Mouse (Mus musculus): Measurements from ENCODE around the gene Atrnl1. TPM values are rescaled to one million over a fixed set of nuclear protein-coding genes. Genes with fewer than 3 reads are reported as not detected.

The Atrnl1 gene
- polyA plus RNA-seq, 1 experiment = 6.9 TPM

DNA sequence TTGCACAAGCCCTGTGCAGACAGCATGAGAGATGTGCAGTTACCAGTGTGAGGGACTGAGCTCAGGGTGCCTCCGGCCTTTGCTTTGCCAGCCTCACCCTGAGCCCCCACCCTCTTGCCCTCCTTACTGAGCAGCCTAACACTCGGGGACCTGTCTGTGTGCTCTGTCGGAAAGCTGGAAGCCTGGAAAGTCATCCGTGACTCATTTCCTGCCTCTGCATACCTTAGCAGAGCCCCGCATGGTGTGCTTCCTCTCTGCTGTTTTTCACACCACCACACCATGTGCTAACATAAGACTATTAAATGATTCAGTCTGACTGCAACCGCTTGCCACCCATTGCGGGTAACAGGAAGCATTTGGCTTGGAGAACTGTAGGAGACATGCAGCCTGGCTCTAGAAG lies 493.7 kb downstream of the Atrnl1 start:
- Histone ChIP-seq H3K4me1 (ENCODE audit: control insufficient read depth, insufficient read depth, insufficient read length, low read length) (peaks cover 10% of the 10 kb centered on the region), H3K27ac (replicated peaks; ENCODE audit: low read depth, low read length) (no peak overlapping the region), H3K4me3 (ENCODE audit: insufficient read depth, low read depth, low read length) (no peak overlapping the region)

DNA sequence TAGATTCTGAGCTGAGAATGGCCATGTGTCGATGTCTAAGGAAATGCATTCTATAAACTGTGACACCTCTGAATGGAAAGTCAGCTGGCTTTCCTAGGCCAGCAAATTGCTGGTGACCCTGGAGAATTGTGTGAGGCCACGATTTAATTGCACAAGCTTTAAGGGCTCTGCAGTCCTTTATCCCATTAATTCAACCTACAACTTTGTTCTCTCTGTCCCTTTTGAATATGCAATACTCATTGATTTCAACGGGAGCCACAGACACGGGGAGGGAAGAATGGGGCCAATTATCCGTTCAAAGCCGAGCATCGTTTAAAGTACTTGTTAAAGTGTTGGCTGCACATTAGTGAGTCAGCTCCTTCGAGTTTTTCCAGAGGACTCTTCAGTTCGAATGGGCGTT lies 496.8 kb downstream of the Atrnl1 start:
- no peak overlapping the region for H3K27ac ChIP-seq (replicated peaks; ENCODE audit: low read depth, low read length)

DNA sequence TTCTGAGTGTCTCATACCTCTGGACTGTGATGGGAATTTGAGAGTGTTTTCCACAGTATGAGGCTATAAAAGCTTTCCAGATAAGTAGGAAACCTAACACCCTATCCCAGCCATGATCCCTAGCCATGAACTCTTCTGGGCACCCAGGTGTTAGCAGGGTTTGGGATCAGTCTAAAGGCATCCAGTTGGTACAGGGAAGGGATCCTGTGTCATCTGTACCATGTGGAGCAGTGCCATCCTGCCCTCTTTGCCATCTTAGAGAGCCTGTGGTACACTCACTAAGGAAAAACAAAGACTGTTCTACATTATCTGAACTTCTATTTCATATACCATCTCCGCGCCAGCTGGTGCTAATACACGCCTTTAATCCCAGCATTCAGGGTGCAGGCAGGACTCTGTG lies 499.7 kb downstream of the Atrnl1 start:
- H3K27ac ChIP-seq (replicated peaks; ENCODE audit: low read depth, low read length) = no peak overlapping the region
- peaks cover 4% of the 10 kb centered on the region for H3K4me1 ChIP-seq (ENCODE audit: control insufficient read depth, insufficient read depth, insufficient read length, low read length)
- no peak overlapping the region for H3K4me3 ChIP-seq (ENCODE audit: insufficient read depth, low read depth, low read length)

More for the DNA sequence above, 496.8 kb downstream of the Atrnl1 start:
- H3K4me3 ChIP-seq (ENCODE audit: insufficient read depth, low read depth, low read length) = no peak overlapping the region
- H3K4me1 ChIP-seq (ENCODE audit: control insufficient read depth, insufficient read depth, insufficient read length, low read length) = peaks cover 10% of the 10 kb centered on the region

DNA sequence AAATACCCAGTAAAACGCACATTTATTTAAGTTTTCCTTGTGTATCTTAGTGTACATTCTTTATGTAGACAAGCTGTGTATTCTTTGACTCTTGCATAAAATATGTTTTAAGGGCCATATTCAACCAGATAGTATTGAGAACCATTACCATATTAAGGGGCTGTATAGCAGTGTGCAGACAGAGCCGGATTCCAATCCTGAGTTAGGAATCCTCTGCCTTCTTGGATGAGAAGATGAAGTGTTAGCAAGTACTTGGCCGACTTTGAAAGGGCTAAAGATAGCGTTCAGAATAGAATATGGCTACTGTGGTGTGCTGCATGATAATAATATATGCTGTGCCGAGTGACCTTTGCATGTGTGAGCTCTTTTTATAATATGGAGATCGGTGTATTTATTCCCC lies 500.5 kb downstream of the Atrnl1 start:
- no peak overlapping the region for H3K4me3 ChIP-seq (ENCODE audit: insufficient read depth, low read depth, low read length)
- H3K4me1 ChIP-seq (ENCODE audit: control insufficient read depth, insufficient read depth, insufficient read length, low read length) = peaks cover 4% of the 10 kb centered on the region
- no peak overlapping the region for H3K27ac ChIP-seq (replicated peaks; ENCODE audit: low read depth, low read length)

DNA sequence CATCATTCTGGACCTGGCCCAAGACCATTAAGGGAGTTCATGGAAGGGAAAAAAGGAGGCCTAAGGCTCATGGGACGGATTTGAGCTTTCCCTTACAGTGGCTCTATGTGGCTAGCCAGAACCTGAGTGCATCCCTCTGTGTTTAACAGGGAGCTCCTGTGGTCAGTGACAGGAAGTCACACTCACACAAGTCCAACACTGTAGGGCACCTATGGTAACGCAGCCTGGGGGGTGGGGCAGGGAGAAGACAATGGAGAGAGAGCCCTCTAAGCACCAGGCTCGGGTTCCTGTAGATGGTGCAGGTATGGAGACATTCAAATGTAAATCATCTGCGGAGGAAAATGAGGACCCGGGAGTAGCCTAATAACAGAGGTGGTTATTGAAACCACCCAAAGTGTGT lies 501.3 kb downstream of the Atrnl1 start:
- Histone ChIP-seq H3K27ac (replicated peaks; ENCODE audit: low read depth, low read length) (no peak overlapping the region), H3K4me3 (ENCODE audit: insufficient read depth, low read depth, low read length) (no peak overlapping the region), H3K4me1 (ENCODE audit: control insufficient read depth, insufficient read depth, insufficient read length, low read length) (0 out of 2 replicates have a peak, but pooled peaks cover 2% of the 10 kb centered on the region)

DNA sequence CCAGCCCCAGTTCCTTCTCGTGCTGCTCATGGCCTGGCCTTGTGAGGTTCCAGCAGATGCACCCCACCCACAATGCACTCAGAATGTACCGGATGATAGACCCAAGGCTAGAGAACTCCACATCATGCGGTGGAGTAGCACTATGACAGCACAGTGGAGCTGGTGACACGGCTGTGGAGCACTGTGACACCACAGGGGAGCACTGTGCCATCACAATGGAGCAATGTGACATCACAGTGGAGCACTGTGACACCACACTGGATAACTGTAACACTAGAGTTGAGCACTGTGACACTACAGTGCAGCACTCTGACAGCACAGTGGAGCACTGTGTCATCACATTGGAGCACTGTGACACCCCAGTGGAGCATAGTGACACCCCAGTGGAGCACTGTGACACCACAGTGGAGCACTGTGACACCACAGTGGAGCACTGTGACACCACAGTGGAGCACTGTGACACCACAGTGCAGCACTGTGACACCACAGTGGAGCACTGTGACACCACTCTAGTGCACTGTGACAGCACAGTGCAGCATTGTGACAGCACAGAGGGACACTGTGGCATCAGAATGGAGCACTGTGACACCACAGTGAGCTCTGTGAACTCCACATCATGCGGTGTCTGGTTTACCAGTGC lies 502.4 kb downstream of the Atrnl1 start:
- H3K4me1 ChIP-seq (ENCODE audit: control insufficient read depth, insufficient read depth, insufficient read length, low read length) = 0 out of 2 replicates have a peak, but pooled peaks cover 2% of the 10 kb centered on the region
- no peak overlapping the region for H3K4me3 ChIP-seq (ENCODE audit: insufficient read depth, low read depth, low read length)
- no peak overlapping the region for H3K27ac ChIP-seq (replicated peaks; ENCODE audit: low read depth, low read length)

DNA sequence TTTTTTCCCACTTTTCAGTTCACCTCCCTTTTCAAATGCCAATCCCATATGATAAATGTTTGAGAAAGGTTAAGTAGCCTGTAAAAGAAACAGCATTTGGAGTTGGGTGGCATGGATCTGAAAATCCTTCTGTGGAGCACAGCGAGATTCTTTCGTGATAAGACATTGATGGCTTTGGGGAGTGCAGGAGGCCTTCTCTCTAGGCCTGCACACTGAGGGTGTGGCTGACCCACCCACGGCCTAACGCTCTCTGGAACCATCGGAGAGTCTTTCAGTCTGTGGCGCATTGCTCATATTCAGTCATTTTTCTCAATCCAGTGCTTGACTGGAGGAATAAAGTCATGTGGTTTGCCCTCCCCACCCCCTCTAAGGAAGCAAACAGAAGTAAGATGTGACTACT lies 506.8 kb downstream of the Atrnl1 start:
- no peak overlapping the region for H3K4me3 ChIP-seq (ENCODE audit: insufficient read depth, low read depth, low read length)
- H3K27ac ChIP-seq (replicated peaks; ENCODE audit: low read depth, low read length) = no peak overlapping the region
- H3K4me1 ChIP-seq (ENCODE audit: control insufficient read depth, insufficient read depth, insufficient read length, low read length) = 0 out of 2 replicates have a peak, but pooled peaks cover 2% of the 10 kb centered on the region

DNA sequence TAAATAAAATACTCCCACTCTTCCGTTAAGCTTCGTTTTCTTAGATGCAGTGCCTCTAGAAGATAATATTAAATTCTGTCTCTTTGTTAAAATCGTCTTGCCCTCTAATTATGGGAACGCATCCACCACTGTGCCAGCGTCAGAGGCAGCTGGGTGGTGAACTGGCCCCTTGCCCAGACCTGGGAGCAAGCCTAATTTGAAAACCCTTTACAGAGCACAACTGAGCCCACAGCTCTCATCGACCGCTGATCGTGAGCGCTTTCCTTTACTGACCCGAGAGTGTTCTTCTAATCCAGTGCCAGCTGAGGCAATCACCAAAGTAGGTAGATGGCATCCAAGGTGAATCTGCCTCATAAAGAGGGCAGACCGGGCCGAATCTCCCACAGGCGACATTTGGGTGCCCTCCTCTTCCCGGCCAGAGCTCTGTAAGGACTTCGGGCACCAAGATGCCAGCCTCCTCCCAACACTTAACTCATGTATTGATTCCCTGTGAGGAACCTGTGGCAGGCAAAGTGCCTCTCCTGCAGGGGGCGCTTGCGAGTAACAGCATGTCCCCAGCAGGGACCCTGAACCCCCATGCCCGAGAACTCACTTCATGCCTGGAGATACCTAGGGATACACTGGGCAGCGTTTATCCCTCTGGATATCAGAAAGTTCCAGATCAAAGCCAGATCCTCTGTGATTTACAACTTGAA lies 507.5 kb downstream of the Atrnl1 start:
- Histone ChIP-seq H3K4me3 (ENCODE audit: insufficient read depth, low read depth, low read length) (no peak overlapping the region), H3K27ac (replicated peaks; ENCODE audit: low read depth, low read length) (no peak overlapping the region), H3K4me1 (ENCODE audit: control insufficient read depth, insufficient read depth, insufficient read length, low read length) (0 out of 2 replicates have a peak, but pooled peaks cover 2% of the 10 kb centered on the region)

DNA sequence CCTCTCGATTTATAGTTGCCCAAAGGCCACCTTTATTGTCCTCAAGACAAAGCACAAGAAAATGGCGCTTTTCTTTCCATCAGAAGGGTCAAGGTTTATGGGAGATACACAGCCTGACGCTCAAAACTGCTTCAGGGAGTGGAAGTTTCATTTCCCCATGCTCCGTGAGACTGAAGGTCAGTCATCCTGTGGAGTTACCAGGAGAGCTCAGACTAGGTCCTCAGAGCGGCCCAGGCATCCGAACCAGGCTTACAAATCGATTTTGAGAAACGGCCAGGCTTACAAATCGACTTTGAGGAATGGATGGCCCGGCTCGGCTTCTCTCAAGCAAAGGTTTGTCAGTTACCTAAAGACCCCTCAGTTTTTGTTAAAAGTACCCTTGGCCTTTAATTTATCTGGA lies 508.0 kb downstream of the Atrnl1 start:
- Histone ChIP-seq H3K4me3 (ENCODE audit: insufficient read depth, low read depth, low read length) (no peak overlapping the region), H3K4me1 (ENCODE audit: control insufficient read depth, insufficient read depth, insufficient read length, low read length) (0 out of 2 replicates have a peak, but pooled peaks cover 2% of the 10 kb centered on the region), H3K27ac (replicated peaks; ENCODE audit: low read depth, low read length) (no peak overlapping the region)

DNA sequence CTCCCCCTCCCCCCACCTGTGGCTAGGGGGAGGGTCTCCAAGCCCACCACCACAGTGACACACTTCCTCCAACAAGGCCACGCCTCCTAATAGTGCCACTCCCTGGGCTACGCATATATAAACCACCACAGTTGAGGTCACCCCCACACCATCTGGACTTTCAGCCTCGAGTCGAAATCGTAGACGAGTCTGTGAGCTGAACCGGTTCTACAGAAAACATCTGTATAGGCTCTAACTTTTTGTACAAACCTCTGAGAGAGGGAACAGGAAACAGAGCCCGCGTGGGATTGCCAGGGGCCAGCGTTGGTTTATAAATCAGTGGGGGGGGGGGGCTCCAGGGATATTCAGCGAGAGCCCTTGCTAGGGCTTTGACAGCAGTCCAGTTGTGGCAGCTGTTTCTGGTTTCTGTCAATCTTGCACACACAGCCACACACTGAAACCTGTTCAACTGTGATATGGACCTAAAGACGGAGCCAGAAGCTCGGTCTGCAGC lies 508.9 kb downstream of the Atrnl1 start:
- Histone ChIP-seq H3K4me1 (ENCODE audit: control insufficient read depth, insufficient read depth, insufficient read length, low read length) (0 out of 2 replicates have a peak, but pooled peaks cover 2% of the 10 kb centered on the region), H3K27ac (replicated peaks; ENCODE audit: low read depth, low read length) (no peak overlapping the region), H3K4me3 (ENCODE audit: insufficient read depth, low read depth, low read length) (no peak overlapping the region)

DNA sequence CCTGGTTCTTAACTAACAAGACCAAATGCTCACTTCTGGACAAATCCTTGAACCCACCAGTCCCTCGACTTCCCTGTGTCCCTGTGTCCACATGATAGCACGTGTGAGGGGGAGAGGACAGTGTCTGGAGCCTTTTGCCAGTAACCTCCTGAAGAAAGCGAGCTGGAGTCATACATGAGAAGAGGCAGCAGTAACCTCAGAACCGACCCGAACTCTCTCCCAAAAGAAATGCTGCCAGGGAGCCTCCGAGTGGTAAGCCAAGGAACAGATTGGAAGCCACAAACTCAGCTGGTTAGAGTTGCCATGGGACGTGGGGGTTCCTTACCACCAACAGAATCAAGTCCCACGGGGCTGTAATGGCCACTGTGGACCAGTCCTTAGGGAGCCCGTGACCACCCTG lies 509.8 kb downstream of the Atrnl1 start:
- Histone ChIP-seq H3K4me3 (ENCODE audit: insufficient read depth, low read depth, low read length) (no peak overlapping the region), H3K27ac (replicated peaks; ENCODE audit: low read depth, low read length) (no peak overlapping the region), H3K4me1 (ENCODE audit: control insufficient read depth, insufficient read depth, insufficient read length, low read length) (0 out of 2 replicates have a peak, but pooled peaks cover 2% of the 10 kb centered on the region)

DNA sequence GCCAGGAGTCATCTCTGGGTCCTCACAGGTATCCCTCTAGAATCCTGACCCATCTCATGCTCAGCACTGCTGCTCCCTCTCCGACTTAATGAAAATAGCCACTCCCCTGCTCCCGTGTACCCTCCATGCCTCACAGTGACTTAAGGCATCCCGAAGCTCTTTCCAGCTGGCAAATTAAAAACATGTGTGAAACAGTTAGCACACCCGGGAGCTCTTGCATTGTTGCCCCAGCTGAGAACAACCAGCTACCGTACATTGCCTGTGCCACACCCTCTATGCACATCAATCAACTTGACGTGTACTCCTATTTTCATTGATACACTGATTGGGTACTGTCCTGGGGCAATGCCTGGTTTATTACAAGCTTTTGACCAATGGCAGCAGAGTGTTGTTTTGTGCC lies 510.8 kb downstream of the Atrnl1 start:
- Histone ChIP-seq H3K27ac (replicated peaks; ENCODE audit: low read depth, low read length) (no peak overlapping the region), H3K4me3 (ENCODE audit: insufficient read depth, low read depth, low read length) (no peak overlapping the region), H3K4me1 (ENCODE audit: control insufficient read depth, insufficient read depth, insufficient read length, low read length) (0 out of 2 replicates have a peak, but pooled peaks cover 1% of the 10 kb centered on the region)

DNA sequence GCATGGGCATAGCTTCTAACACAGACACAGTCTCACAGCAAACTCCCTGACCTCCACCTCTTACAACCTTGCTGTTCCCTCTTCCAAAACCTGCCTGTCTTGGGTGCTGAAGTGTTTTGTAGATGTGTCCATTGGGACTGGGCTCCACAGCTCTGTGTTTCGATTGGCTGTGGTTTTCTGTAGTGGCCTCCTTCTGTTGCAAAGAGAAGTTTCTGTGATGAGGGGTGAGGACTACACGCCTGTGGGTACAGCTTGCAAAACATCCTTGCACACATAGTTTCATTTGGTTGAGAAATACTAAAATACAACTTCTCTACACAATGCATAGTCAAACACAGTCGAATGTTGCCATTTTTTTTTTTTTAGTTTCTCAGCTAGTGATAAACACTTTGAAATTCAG lies 512.8 kb downstream of the Atrnl1 start:
- Histone ChIP-seq H3K27ac (replicated peaks; ENCODE audit: low read depth, low read length) (no peak overlapping the region), H3K4me1 (ENCODE audit: control insufficient read depth, insufficient read depth, insufficient read length, low read length) (no peaks in the 10 kb centered on the region), H3K4me3 (ENCODE audit: insufficient read depth, low read depth, low read length) (no peak overlapping the region)

DNA sequence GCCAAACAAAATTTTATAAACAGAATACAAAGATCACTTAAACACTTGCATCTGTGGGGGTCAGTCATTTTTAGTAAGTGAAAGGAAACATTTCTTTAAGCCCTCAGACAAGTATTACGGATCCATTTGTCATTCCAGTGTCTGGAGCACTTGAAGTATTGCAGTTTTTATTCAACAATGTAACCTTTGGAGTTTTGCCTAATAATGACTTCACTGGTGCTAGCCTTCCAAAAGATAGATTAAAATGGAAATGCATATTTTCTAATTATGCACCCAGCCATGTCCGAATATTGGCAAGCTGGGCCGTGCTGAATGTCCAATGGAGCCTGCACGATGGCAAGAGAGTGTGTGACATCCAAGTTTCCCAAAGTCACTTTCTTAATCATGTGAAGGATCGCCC lies 513.7 kb downstream of the Atrnl1 start:
- Histone ChIP-seq H3K4me1 (ENCODE audit: control insufficient read depth, insufficient read depth, insufficient read length, low read length) (no peaks in the 10 kb centered on the region), H3K27ac (replicated peaks; ENCODE audit: low read depth, low read length) (no peak overlapping the region), H3K4me3 (ENCODE audit: insufficient read depth, low read depth, low read length) (no peak overlapping the region)

DNA sequence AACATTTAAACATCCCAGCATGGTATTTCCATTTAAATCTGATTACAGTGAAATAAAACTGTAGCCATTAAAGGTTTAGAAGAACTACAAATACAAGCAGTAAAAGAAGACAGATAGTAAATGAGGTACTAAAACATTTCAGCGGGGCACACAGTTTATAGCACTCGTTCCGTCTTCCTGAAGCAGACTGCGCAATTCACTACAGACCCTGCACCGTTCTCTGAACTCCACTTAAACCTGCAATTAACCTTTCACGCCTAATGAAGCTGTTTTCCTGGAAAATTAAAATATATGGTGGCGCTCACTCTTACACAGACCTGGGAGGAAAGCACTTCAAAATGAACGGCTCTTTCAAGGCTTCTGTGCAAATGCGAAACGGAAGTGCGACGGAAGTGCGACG lies 514.2 kb downstream of the Atrnl1 start:
- Histone ChIP-seq H3K27ac (replicated peaks; ENCODE audit: low read depth, low read length) (no peak overlapping the region), H3K4me1 (ENCODE audit: control insufficient read depth, insufficient read depth, insufficient read length, low read length) (no peaks in the 10 kb centered on the region), H3K4me3 (ENCODE audit: insufficient read depth, low read depth, low read length) (no peak overlapping the region)

DNA sequence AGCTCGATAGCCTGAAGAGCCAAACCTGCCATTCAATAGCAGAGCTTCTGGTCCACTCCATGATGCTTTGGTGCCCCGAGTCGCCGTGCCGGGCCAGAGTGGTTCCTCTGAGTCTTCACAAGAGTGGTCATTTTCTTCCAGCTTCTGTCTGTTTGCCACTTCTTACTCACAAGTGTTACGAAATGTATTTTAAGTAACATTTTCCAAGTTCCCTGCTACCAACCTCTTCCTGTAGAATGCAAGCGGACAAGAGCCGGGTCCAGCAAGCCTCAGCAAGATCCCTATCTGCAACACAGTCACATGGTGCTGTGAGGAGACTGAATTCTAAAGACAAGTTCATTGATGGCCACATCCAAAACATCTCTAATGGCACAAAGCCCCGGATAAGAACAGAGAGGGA lies 521.1 kb downstream of the Atrnl1 start:
- H3K27ac ChIP-seq (replicated peaks; ENCODE audit: low read depth, low read length) = no peak overlapping the region
- H3K4me1 ChIP-seq (ENCODE audit: control insufficient read depth, insufficient read depth, insufficient read length, low read length) = no peaks in the 10 kb centered on the region
- no peak overlapping the region for H3K4me3 ChIP-seq (ENCODE audit: insufficient read depth, low read depth, low read length)
